In genomic region chr16:41777586-41777985, GRCm38 (mm10) we compare ENCODE assay signal across 16 mouse cellular contexts.
DNase-seq lines count a peak whose midpoint lies in the region; ATAC-seq and TF ChIP-seq lines count a peak whose summit lies in the region.
"Had no signal": no experiment of that assay in that cellular context is flagged by ENCODE, and none has a peak within 500 bp of the region (broad histone marks: within the 10 kb centered on the region; RNA-seq: fewer than 3 reads in every experiment).

No protein-coding gene starts in this region.

- 17% methylated on average over 1 of the region's 1 CpGs for WGBS in heart, embryonic 14.5 days
- 45% methylated on average over 1 of the region's 1 CpGs for WGBS in kidney, embryonic 14.5 days

- H3K27ac ChIP-seq in heart, embryonic 14.5 days (replicated peaks in 1 of 2; ENCODE audit: control insufficient read depth in 1 of 2, insufficient read depth in 1 of 2, low read depth in 2 of 2, low read length in 2 of 2), result no peak overlapping the region
- H3K27ac ChIP-seq in kidney, embryonic 14.5 days (ENCODE audit: low read depth, low read length), result no peak overlapping the region
- H3K27ac ChIP-seq in gastrocnemius, adult 2 months, result no peak overlapping the region
- H3K27ac ChIP-seq: lung, embryonic 15.5 days had no signal

- intact Hi-C loops in gastrocnemius, adult 2 months (cut with DNase I), result no loop called here

- no peak overlapping the region for H3K9ac ChIP-seq in heart, embryonic 14.5 days (ENCODE audit: low read length)
- no peak overlapping the region for H3K9ac ChIP-seq in kidney, embryonic 14.5 days (ENCODE audit: low read depth, low read length)
- H3K9ac ChIP-seq: forebrain, postnatal 0 days; lung, embryonic 15.5 days had no signal

- DNase-seq in kidney, adult 18-20 months, result peak; percentile 4
- no peak for DNase-seq in kidney, adult 11 months
- peak; percentile 3 for DNase-seq in lung, postnatal 14 days
- no peak for DNase-seq in gastrocnemius, adult 2 months
- no peak for DNase-seq in layer of hippocampus, postnatal 36 days
- DNase-seq: cerebellum, adult 8-10 months; forebrain, postnatal 0 days; gastrocnemius, postnatal 14 days; thymus, postnatal 25 days had no signal

- ATAC-seq in heart, embryonic 14.5 days (ENCODE audit: insufficient number of reproducible peaks, insufficient read depth, low FRiP score, low read depth), result no peak
- ATAC-seq in kidney, embryonic 14.5 days (ENCODE audit: low FRiP score, low TSS enrichment), result peak; percentile 60; the same call in 1 of the 2 replicates
- ATAC-seq in granulocyte monocyte progenitor cell, adult 5-6 weeks (replicated peaks; ENCODE audit: poor library complexity, severe bottlenecking), result no peak
- ATAC-seq: forebrain, postnatal 0 days; hindbrain, embryonic 16.5 days; Patski had no signal

- no peak overlapping the region for H3K4me3 ChIP-seq in heart, embryonic 14.5 days (ENCODE audit: control insufficient read depth in 1 of 2, insufficient read depth in 1 of 2, low read depth in 1 of 2, low read length in 2 of 2)
- H3K4me3 ChIP-seq in kidney, embryonic 14.5 days (ENCODE audit: low read length), result no peak overlapping the region
- no peak overlapping the region for H3K4me3 ChIP-seq in gastrocnemius, adult 2 months
- H3K4me3 ChIP-seq: lung, embryonic 15.5 days had no signal

- no peak for TF ChIP-seq CTCF in gastrocnemius, adult 2 months (IDR thresholded peaks at IDR 0.05)

- H3K4me1 ChIP-seq in heart, embryonic 14.5 days (ENCODE audit: control insufficient read depth in 2 of 2, insufficient read depth in 2 of 2, low read length in 2 of 2), result peaks cover 3 to 14% of the 10 kb centered on the region in 2 experiments; a peak in 3 of 4 replicates
- no peaks in the 10 kb centered on the region for H3K4me1 ChIP-seq in kidney, embryonic 14.5 days (ENCODE audit: control insufficient read depth, insufficient read depth, low read length)
- H3K4me1 ChIP-seq: lung, embryonic 15.5 days had no signal

- H3K9me3 ChIP-seq in heart, embryonic 14.5 days (ENCODE audit: control insufficient read depth, low read length), result no peaks in the 10 kb centered on the region
- H3K9me3 ChIP-seq in kidney, embryonic 14.5 days (ENCODE audit: control insufficient read depth, low read length), result no peaks in the 10 kb centered on the region
- H3K9me3 ChIP-seq: lung, embryonic 15.5 days had no signal

- peak overlapping the region; percentile 23; the same call in 1 of the 2 replicates for H3K4me2 ChIP-seq in heart, embryonic 14.5 days (ENCODE audit: low read length)
- no peak overlapping the region for H3K4me2 ChIP-seq in kidney, embryonic 14.5 days (replicated peaks; ENCODE audit: low read depth, low read length)
- H3K4me2 ChIP-seq: lung, embryonic 15.5 days; midbrain, embryonic 11.5 days had no signal

- H3K27me3 ChIP-seq in heart, embryonic 14.5 days (ENCODE audit: control insufficient read depth, insufficient read depth, low read length), result no peaks in the 10 kb centered on the region
- H3K27me3 ChIP-seq in kidney, embryonic 14.5 days (ENCODE audit: control insufficient read depth, insufficient read depth, low read length), result no peaks in the 10 kb centered on the region
- H3K27me3 ChIP-seq: lung, embryonic 15.5 days had no signal

- H3K36me3 ChIP-seq in heart, embryonic 14.5 days (ENCODE audit: control insufficient read depth, insufficient read depth, low read length), result no peaks in the 10 kb centered on the region
- no peaks in the 10 kb centered on the region for H3K36me3 ChIP-seq in kidney, embryonic 14.5 days (ENCODE audit: control insufficient read depth, insufficient read depth, low read length)
- H3K36me3 ChIP-seq: lung, embryonic 15.5 days had no signal

Comparison
In these comparisons a context has a peak if more than half of its experiments do, and no peak if none do; other contexts are left out.
1. DNase-seq: peak in kidney, adult 18-20 months (single experiment) and lung, postnatal 14 days (single experiment); none in kidney, adult 11 months (single experiment), gastrocnemius, adult 2 months (single experiment) and layer of hippocampus, postnatal 36 days (0 of 2).